Mouse (Mus musculus) myocyte (in vitro differentiated cells): Measurements from ENCODE around the gene Cnp. TPM values are rescaled to one million over a fixed set of nuclear protein-coding genes. Genes with fewer than 3 reads are reported as not detected.

ENCODE experiments used
- H3K27me3 ChIP-seq: one replicate; pipeline ENCODE4 v1.6.1; 2011; ENCODE audit not compliant: control insufficient read depth, insufficient read depth, insufficient read length
- H3K36me3 ChIP-seq: one replicate; pipeline ENCODE4 v1.6.1; 2011; ENCODE audit not compliant: control insufficient read depth, insufficient read depth
- H3K4me2 ChIP-seq: one replicate; pipeline ENCODE4 v1.6.1; 2011; ENCODE audit warnings: low read depth, control low read depth
- H3K4me3 ChIP-seq: one replicate; pipeline ENCODE4 v1.5.1; 2011; ENCODE audit warnings: mild to moderate bottlenecking, control low read depth, moderate library complexity
- H3K79me2 ChIP-seq: one replicate; pipeline ENCODE4 v1.6.1; 2011; ENCODE audit not compliant: control insufficient read depth, insufficient read depth
- H3ac ChIP-seq: one replicate; pipeline ENCODE4 v1.6.1; 2011; ENCODE audit not compliant: control insufficient read depth, insufficient read length
- CEBPB ChIP-seq: IDR thresholded peaks from 2 replicates; pipeline ENCODE4 v1.6.1; 2011; ENCODE audit warnings: mild to moderate bottlenecking, moderate library complexity; ENCODE audit not compliant: poor library complexity, insufficient read depth, severe bottlenecking
- E2F4 ChIP-seq: IDR thresholded peaks from one replicate; pipeline ENCODE4 v1.6.1; 2011; ENCODE audit warnings: mild to moderate bottlenecking, control low read depth, moderate library complexity; ENCODE audit not compliant: insufficient read depth
- MAX ChIP-seq: IDR thresholded peaks from one replicate; pipeline ENCODE4 v1.6.1; 2011; ENCODE audit warnings: low read depth, mild to moderate bottlenecking, control low read depth
- MYOD1 ChIP-seq, 3 experiments: IDR thresholded peaks; one replicate each; pipeline ENCODE4 v1.6.1; 2011; ENCODE audit warnings: control low read depth in 2 of 3, low read depth in 2 of 3, mild to moderate bottlenecking in 2 of 3, moderate library complexity in 1 of 3; ENCODE audit not compliant: insufficient read length in 2 of 3, control insufficient read depth in 1 of 3
- MYOG ChIP-seq, 3 experiments: IDR thresholded peaks; one replicate each; pipeline ENCODE4 v1.6.1; 2011; ENCODE audit warnings: control low read depth in 2 of 3, low read depth in 2 of 3, mild to moderate bottlenecking in 2 of 3; ENCODE audit not compliant: insufficient read length in 2 of 3, control insufficient read depth in 1 of 3, insufficient read depth in 1 of 3
- POLR2A ChIP-seq: IDR thresholded peaks from one replicate; pipeline ENCODE4 v1.6.1; 2011; ENCODE audit warnings: low read depth, mild to moderate bottlenecking, control low read depth, moderate library complexity; ENCODE audit not compliant: insufficient read length
- POLR2AphosphoS2 ChIP-seq: IDR thresholded peaks from one replicate; pipeline ENCODE4 v1.6.1; 2011; ENCODE audit warnings: low read depth, control low read depth; ENCODE audit not compliant: insufficient read length
- REST ChIP-seq: IDR thresholded peaks from one replicate; pipeline ENCODE4 v1.6.1; 2011; ENCODE audit warnings: mild to moderate bottlenecking, control low read depth, moderate library complexity; ENCODE audit not compliant: insufficient read depth, insufficient read length
- SRF ChIP-seq: IDR thresholded peaks from one replicate; pipeline ENCODE4 v1.6.1; 2011; ENCODE audit warnings: low read depth; ENCODE audit not compliant: control insufficient read depth, insufficient read length
- TCF12 ChIP-seq: IDR thresholded peaks from one replicate; pipeline ENCODE4 v1.6.1; 2011; ENCODE audit warnings: mild to moderate bottlenecking, control low read depth; ENCODE audit not compliant: poor library complexity, insufficient read depth, severe bottlenecking
- TCF3 ChIP-seq: IDR thresholded peaks from one replicate; pipeline ENCODE4 v1.6.1; 2011; ENCODE audit warnings: low read depth, control low read depth; ENCODE audit not compliant: insufficient read length
- USF1 ChIP-seq: IDR thresholded peaks from one replicate; pipeline ENCODE4 v1.6.1; 2011; ENCODE audit warnings: low read depth, mild to moderate bottlenecking, control low read depth, moderate library complexity
- polyA plus RNA-seq: library from polyadenylated mRNA; unstranded; fragments of >200 nt; fragmentation: generic; extraction: Trizol; gene quantifications from one replicate; pipeline ENCODE4 v1.2.1, GENCODE M21; 2012; ENCODE audit warnings: missing spikeins

Cnp gene
- polyA plus RNA-seq, 1 experiment, result 18.5 TPM

GRCm38 (mm10) chr11:100607121-100607520, 32.4 kb downstream of the Cnp start:
- peaks cover 6% of the 10 kb centered on the region for H3K36me3 ChIP-seq

GRCm38 (mm10) chr11:100608796-100609195, 34.1 kb downstream of the Cnp start:
- no peak for TF ChIP-seq TCF3
- TF ChIP-seq POLR2A, result no peak
- no peak for TF ChIP-seq CEBPB
- TF ChIP-seq MAX, result no peak
- no peak for TF ChIP-seq POLR2AphosphoS2
- Histone ChIP-seq H3ac (no peak overlapping the region), H3K27me3 (no peaks in the 10 kb centered on the region), H3K4me2 (peak overlapping the region; percentile 21), H3K4me3 (no peak overlapping the region), H3K79me2 (peaks cover 99% of the 10 kb centered on the region), H3K36me3 (no peaks in the 10 kb centered on the region)

More at GRCm38 (mm10) chr11:100607121-100607520, 32.4 kb downstream of the Cnp start:
- Histone ChIP-seq H3ac (no peak overlapping the region), H3K27me3 (no peaks in the 10 kb centered on the region), H3K4me3 (no peak overlapping the region), H3K79me2 (peaks cover 99% of the 10 kb centered on the region), H3K4me2 (no peak overlapping the region)
- TF ChIP-seq E2F4 (no peak), USF1 (no peak), TCF3 (no peak), SRF (no peak), MAX (no peak)

- peaks cover 99% of the 10 kb centered on the region for H3K79me2 ChIP-seq
- TF ChIP-seq MYOG (IDR thresholded peaks at IDR 0.05; ENCODE audit: control insufficient read depth in 1 of 3, insufficient read depth in 1 of 3, insufficient read length in 2 of 3, low read depth in 2 of 3), result no peak
- TF ChIP-seq TCF3, result no peak
- TF ChIP-seq USF1, result no peak
- TF ChIP-seq E2F4, result no peak
- no peak for TF ChIP-seq POLR2AphosphoS2
- TF ChIP-seq TCF12, result no peak
- no peak for TF ChIP-seq CEBPB
- no peak for TF ChIP-seq SRF
- TF ChIP-seq POLR2A, result no peak
- no peak for TF ChIP-seq REST
- no peak for TF ChIP-seq MYOD1 (IDR thresholded peaks at IDR 0.05; ENCODE audit: control insufficient read depth in 1 of 3, insufficient read length in 2 of 3, low read depth in 2 of 3)
- TF ChIP-seq MAX, result no peak
- no peaks in the 10 kb centered on the region for H3K36me3 ChIP-seq
- no peaks in the 10 kb centered on the region for H3K27me3 ChIP-seq
- no peak overlapping the region for H3ac ChIP-seq
- peak overlapping the region; percentile 36 for H3K4me2 ChIP-seq
- H3K4me3 ChIP-seq, result no peak overlapping the region
Observed at GRCm38 (mm10) chr11:100609355-100609996, 34.8 kb downstream of the Cnp start.

GRCm38 (mm10) chr11:100609997-100610680, 35.4 kb downstream of the Cnp start:
- no peak overlapping the region for H3ac ChIP-seq
- no peak overlapping the region for H3K4me3 ChIP-seq
- TF ChIP-seq POLR2A, result no peak
- H3K36me3 ChIP-seq, result no peaks in the 10 kb centered on the region
- no peaks in the 10 kb centered on the region for H3K27me3 ChIP-seq
- peak overlapping the region; percentile 36 for H3K4me2 ChIP-seq
- H3K79me2 ChIP-seq, result peaks cover 99% of the 10 kb centered on the region

GRCm38 (mm10) chr11:100611627-100612026, 36.9 kb downstream of the Cnp start:
- Histone ChIP-seq H3ac (no peak overlapping the region), H3K36me3 (peaks cover 5% of the 10 kb centered on the region)
- no peak for TF ChIP-seq MYOG (IDR thresholded peaks at IDR 0.05; ENCODE audit: control insufficient read depth in 1 of 3, insufficient read depth in 1 of 3, insufficient read length in 2 of 3, low read depth in 2 of 3)
- TF ChIP-seq POLR2AphosphoS2, result no peak
- no peak for TF ChIP-seq POLR2A
- TF ChIP-seq MAX, result no peak
- no peak for TF ChIP-seq TCF3

GRCm38 (mm10) chr11:100613241-100613640, 38.5 kb downstream of the Cnp start:
- Histone ChIP-seq H3K79me2 (peaks cover 100% of the 10 kb centered on the region), H3K27me3 (no peaks in the 10 kb centered on the region), H3ac (no peak overlapping the region), H3K36me3 (peaks cover 5% of the 10 kb centered on the region), H3K4me2 (no peak overlapping the region), H3K4me3 (no peak overlapping the region)
- TF ChIP-seq MYOG (IDR thresholded peaks at IDR 0.05; ENCODE audit: control insufficient read depth in 1 of 3, insufficient read depth in 1 of 3, insufficient read length in 2 of 3, low read depth in 2 of 3) (no peak), SRF (no peak), MAX (no peak), MYOD1 (IDR thresholded peaks at IDR 0.05; ENCODE audit: control insufficient read depth in 1 of 3, insufficient read length in 2 of 3, low read depth in 2 of 3) (no peak), CEBPB (no peak), REST (no peak), POLR2AphosphoS2 (no peak), TCF12 (no peak), E2F4 (no peak), USF1 (no peak), TCF3 (no peak), POLR2A (no peak)

More at GRCm38 (mm10) chr11:100611627-100612026, 36.9 kb downstream of the Cnp start:
- no peak overlapping the region for H3K4me3 ChIP-seq
- H3K4me2 ChIP-seq, result no peak overlapping the region
- H3K27me3 ChIP-seq, result no peaks in the 10 kb centered on the region
- peaks cover 100% of the 10 kb centered on the region for H3K79me2 ChIP-seq
